Mouse (Mus musculus) midbrain, postnatal 0 days (tissue): ENCODE measurements around the gene Atic. TPM values are rescaled to one million over a fixed set of nuclear protein-coding genes. Genes with fewer than 3 reads are reported as not detected.

Experiments
- ATAC-seq: fragments of 200-750 bp; cut with Nextera tagmentation; 2 replicates; pipeline ENCODE4 v1.8.0; 2017; ENCODE audit warnings: moderate number of reproducible peaks, mild to moderate bottlenecking, moderate TSS enrichment, moderate library complexity; ENCODE audit not compliant: low FRiP score
- DNase-seq: peaks from one replicate; pipeline ENCODE4 v3.0.0-alpha.2; 2015; ENCODE audit warnings: low spot score
- H3K27ac ChIP-seq: fragments of 300-500 bp; sonication (generic); 2 replicates; pipeline ENCODE4 v1.5.1; 2014; ENCODE audit warnings: low read depth, mild to moderate bottlenecking, low read length, mixed read lengths
- H3K27me3 ChIP-seq: fragments of 300-500 bp; sonication (generic); 2 replicates; pipeline ENCODE4 v1.6.1; 2014; ENCODE audit warnings: low read length, control low read depth, mixed read lengths; ENCODE audit not compliant: insufficient read depth
- H3K36me3 ChIP-seq: fragments of 300-500 bp; sonication (generic); 2 replicates; pipeline ENCODE4 v1.6.1; 2014; ENCODE audit warnings: low read length, control low read depth, mixed read lengths; ENCODE audit not compliant: insufficient read depth
- H3K4me1 ChIP-seq: fragments of 300-500 bp; sonication (generic); 2 replicates; pipeline ENCODE4 v1.6.1; 2014; ENCODE audit warnings: mild to moderate bottlenecking, control low read depth, antibody characterized with exemption, low read length, mixed read lengths; ENCODE audit not compliant: insufficient read depth
- H3K4me2 ChIP-seq: fragments of 300-500 bp; sonication (generic); 2 replicates; pipeline ENCODE4 v1.6.1; 2014; ENCODE audit warnings: low read depth, mild to moderate bottlenecking, low read length, mixed read lengths; ENCODE audit not compliant: poor library complexity, severe bottlenecking
- H3K4me3 ChIP-seq: fragments of 300-500 bp; sonication (generic); 2 replicates; pipeline ENCODE4 v1.5.1; 2014; ENCODE audit warnings: low read depth, mild to moderate bottlenecking, low read length, moderate library complexity
- H3K9ac ChIP-seq: fragments of 300-500 bp; sonication (generic); replicated peaks from 2 replicates; pipeline ENCODE4 v1.6.1; 2014; ENCODE audit warnings: mild to moderate bottlenecking, low read length, moderate library complexity, mixed read lengths; ENCODE audit not compliant: poor library complexity, severe bottlenecking
- H3K9me3 ChIP-seq: fragments of 300-500 bp; sonication (generic); 2 replicates; pipeline ENCODE4 v1.6.1; 2016; ENCODE audit warnings: low read length, control low read depth
- CTCF ChIP-seq: IDR thresholded peaks from 2 replicates; pipeline ENCODE4 v1.5.1; 2016; ENCODE audit warnings: antibody characterized with exemption, mild to moderate bottlenecking
- WGBS: fragments of 180-500 bp; shearing (Covaris S2); extraction: QIAGEN DNeasy Blood & Tissue Kit; methylation state at CpG from one replicate; pipeline ENCODE4 v1.1.7; 2014; 5-methylcytosine and 5-hydroxymethylcytosine counted together
- polyA plus RNA-seq: library from polyadenylated mRNA; unstranded; fragments of >200 nt; fragmentation: Nextera tagmentation; extraction: Ambion mirVana; gene quantifications from 2 replicates; pipeline ENCODE4 v1.2.1, GENCODE M21; 2015
- total RNA-seq: library from RNA; depleted of rRNA; stranded (reverse); fragments of >200 nt; gene quantifications from 2 replicates; pipeline ENCODE4 v1.2.3, GENCODE M21; 2014; rRNA removed

Atic gene
- total and polyA plus RNA-seq, 2 experiments from 2014 or later = 26.5 to 44.7 TPM

GRCm38 (mm10) chr1:71614545-71615246 is 57.7 kb downstream of the Atic start:
- TF ChIP-seq CTCF = no peak
- Histone ChIP-seq H3K4me1 (no peaks in the 10 kb centered on the region), H3K9ac (no peak overlapping the region), H3K4me3 (no peak overlapping the region), H3K4me2 (peak overlapping the region; percentile 22; the same call in 1 of the 2 replicates), H3K27ac (0 out of 2 replicates have a peak overlapping the region, but pooled peaks have one; percentile 48), H3K36me3 (no peaks in the 10 kb centered on the region), H3K9me3 (no peaks in the 10 kb centered on the region), H3K27me3 (no peaks in the 10 kb centered on the region)
- peak; percentile 92 for ATAC-seq
- DNase-seq = peak; percentile 76
- 15% methylated on average over 8 of the region's 8 CpGs for WGBS

GRCm38 (mm10) chr1:71621526-71621925 is 64.6 kb downstream of the Atic start:
- no peak overlapping the region for H3K27ac ChIP-seq
- ATAC-seq (no peak), DNase-seq (no peak)
- no peaks in the 10 kb centered on the region for H3K9me3 ChIP-seq
- no peaks in the 10 kb centered on the region for H3K4me1 ChIP-seq
- no peak for TF ChIP-seq CTCF
- no peak overlapping the region for H3K9ac ChIP-seq
- no peaks in the 10 kb centered on the region for H3K36me3 ChIP-seq
- WGBS = 94% methylated on average over 2 of the region's 2 CpGs
- H3K4me3 ChIP-seq = no peak overlapping the region
- no peak overlapping the region for H3K4me2 ChIP-seq
- no peaks in the 10 kb centered on the region for H3K27me3 ChIP-seq

- H3K4me1 ChIP-seq = no peaks in the 10 kb centered on the region
- ATAC-seq (no peak), DNase-seq (no peak)
- no peak for TF ChIP-seq CTCF
- H3K9ac ChIP-seq = no peak overlapping the region
- no peaks in the 10 kb centered on the region for H3K9me3 ChIP-seq
- WGBS = 97% methylated on average over 6 of the region's 6 CpGs
- H3K4me3 ChIP-seq = no peak overlapping the region
- H3K27ac ChIP-seq = no peak overlapping the region
- no peaks in the 10 kb centered on the region for H3K27me3 ChIP-seq
- 0 out of 2 replicates have a peak, but pooled peaks cover 3% of the 10 kb centered on the region for H3K36me3 ChIP-seq
- H3K4me2 ChIP-seq = no peak overlapping the region
These were observed 66.7 kb downstream of the Atic start for GRCm38 (mm10) chr1:71623625-71624024.

Other genes with a start within 250 kb of the Atic start
- 0.14 and 0.44 TPM in 2 replicates for gene Abca12, start 142.2 kb upstream of the Atic start, total RNA-seq
- 0.10 TPM in 2 replicates for gene Abca12, start 142.2 kb upstream of the Atic start, polyA plus RNA-seq
- gene Fn1, start 96.0 kb downstream of the Atic start, total RNA-seq = 71.1 and 101 TPM in 2 replicates
- gene Fn1, start 96.0 kb downstream of the Atic start, polyA plus RNA-seq = 22.5 and 25.9 TPM in 2 replicates